Mouse (Mus musculus): ENCODE measurements around the gene Sh3yl1.

Sh3yl1 gene

GRCm38 (mm10) chr12:30944197-30944596 is 32.7 kb downstream of the Sh3yl1 start:
- no peak for DNase-seq (ENCODE audit: low spot score)

DNA sequence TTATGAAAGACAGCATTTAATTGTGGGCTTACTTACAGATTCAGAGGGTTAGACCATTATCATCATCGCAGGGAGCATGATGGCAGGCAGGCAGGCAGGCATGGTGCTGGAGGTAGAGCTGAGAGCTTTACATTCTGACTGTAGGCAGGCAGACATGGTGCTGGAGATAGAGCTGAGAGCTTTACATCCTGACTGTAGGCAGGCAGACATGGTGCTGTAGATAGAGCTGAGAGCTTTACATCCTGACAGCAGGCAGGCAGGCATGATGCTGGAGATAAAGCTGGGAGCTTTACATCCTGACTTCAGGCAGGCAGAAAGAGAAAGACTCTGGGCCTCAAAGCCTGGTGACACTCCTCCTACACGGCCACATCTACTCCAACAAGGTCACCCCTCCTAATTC is 59.2 kb downstream of the Sh3yl1 start:
- DNase-seq (ENCODE audit: low spot score) = no peak

- no peak for DNase-seq (ENCODE audit: low spot score)
Measured at GRCm38 (mm10) chr12:31003795-31004194, 92.3 kb downstream of the Sh3yl1 start.

GRCm38 (mm10) chr12:31005010-31005409 is 93.5 kb downstream of the Sh3yl1 start:
- DNase-seq (ENCODE audit: low spot score) = peak; percentile 90

GRCm38 (mm10) chr12:31008171-31008570 is 96.7 kb downstream of the Sh3yl1 start:
- DNase-seq (ENCODE audit: low spot score) = peak; percentile 72

All from embryo, embryonic 10 days (tissue).